ENCODE assay signal across 23 mouse cellular contexts in the genomic region with DNA sequence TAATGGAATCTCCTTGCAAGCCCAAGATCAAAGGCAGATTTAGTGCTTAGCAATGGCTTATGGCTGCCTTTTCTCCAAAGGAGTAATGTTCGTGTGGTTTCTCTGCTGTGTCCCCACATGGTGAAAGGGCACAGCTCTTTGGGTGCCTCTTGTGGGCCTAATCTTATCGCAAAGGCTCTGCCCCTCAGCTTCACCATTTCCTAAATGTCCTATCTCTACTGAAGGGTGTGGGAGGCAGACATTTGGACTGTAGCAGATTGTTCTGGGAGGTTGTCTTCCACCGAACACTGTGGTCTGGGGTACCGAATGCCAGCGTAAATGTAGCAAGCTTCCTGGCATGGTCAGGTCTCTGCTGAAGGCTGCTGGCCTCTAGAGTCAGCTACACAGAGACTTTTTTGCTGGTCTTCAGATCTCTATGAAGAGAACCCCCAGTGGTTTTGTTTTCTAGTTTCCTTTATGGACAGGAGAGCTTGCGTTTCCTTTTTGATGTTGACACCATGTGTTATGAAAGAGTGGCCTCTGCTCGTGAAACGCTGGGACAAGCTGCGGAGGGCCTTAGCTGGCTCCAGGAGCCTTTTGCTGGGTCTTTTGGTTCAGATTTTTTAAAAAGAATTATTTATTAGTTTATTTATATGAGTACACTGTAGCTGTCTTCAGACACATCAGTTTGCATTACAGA. TPM values are rescaled to one million over a fixed set of nuclear protein-coding genes. Genes with fewer than 3 reads are reported as not detected.
DNase-seq lines count a peak whose midpoint lies in the region; ATAC-seq lines count a peak whose summit lies in the region.
"Had no signal": no experiment of that assay in that cellular context is flagged by ENCODE, and none has a peak within 500 bp of the region (broad histone marks: within the 10 kb centered on the region; RNA-seq: fewer than 3 reads in every experiment).

No protein-coding gene starts in this region.

- H3K9ac ChIP-seq in heart, embryonic 13.5 days = 0 out of 2 replicates have a peak overlapping the region, but pooled peaks have one; percentile 24
- H3K9ac ChIP-seq in liver, embryonic 16.5 days (ENCODE audit: low read depth, low read length) = peak overlapping the region; percentile 16; the same call in 1 of the 2 replicates
- H3K9ac ChIP-seq in midbrain, embryonic 15.5 days = no peak overlapping the region
- H3K9ac ChIP-seq: kidney, embryonic 15.5 days; lung, embryonic 15.5 days had no signal

- H3K4me3 ChIP-seq in heart, embryonic 13.5 days = no peak overlapping the region
- H3K4me3 ChIP-seq in heart, embryonic 10.5 days = no peak overlapping the region
- peak overlapping the region; percentile 1; the same call in 1 of the 2 replicates for H3K4me3 ChIP-seq in liver, embryonic 16.5 days (ENCODE audit: low read depth, low read length)
- H3K4me3 ChIP-seq in midbrain, embryonic 15.5 days = no peak overlapping the region
- H3K4me3 ChIP-seq: kidney, embryonic 15.5 days; lung, embryonic 15.5 days had no signal

- ATAC-seq in heart, embryonic 13.5 days (ENCODE audit: extremely low read depth, insufficient number of reproducible peaks, low FRiP score, low TSS enrichment) = no peak
- ATAC-seq in granulocyte monocyte progenitor cell, adult 5-6 weeks (replicated peaks; ENCODE audit: poor library complexity, severe bottlenecking) = peak; percentile 67
- peak; percentile 76 for ATAC-seq in liver, embryonic 16.5 days (ENCODE audit: low read depth)
- ATAC-seq in cerebellum, adult (ENCODE audit: insufficient number of reproducible peaks, low FRiP score, low TSS enrichment) = no peak
- no peak for ATAC-seq in midbrain, embryonic 15.5 days (replicated peaks)
- ATAC-seq: forebrain, embryonic 14.5 days; intestine, embryonic 16.5 days had no signal

- H3K4me1 ChIP-seq in heart, embryonic 13.5 days = peaks cover 51% of the 10 kb centered on the region
- H3K4me1 ChIP-seq in heart, embryonic 10.5 days = peaks cover 54% of the 10 kb centered on the region
- peaks cover 51% of the 10 kb centered on the region for H3K4me1 ChIP-seq in liver, embryonic 16.5 days (ENCODE audit: control insufficient read depth, low read depth, low read length)
- H3K4me1 ChIP-seq in midbrain, embryonic 15.5 days = no peaks in the 10 kb centered on the region
- H3K4me1 ChIP-seq: kidney, embryonic 15.5 days; lung, embryonic 15.5 days had no signal

- no peak overlapping the region for H3K27ac ChIP-seq in heart, embryonic 13.5 days (replicated peaks)
- H3K27ac ChIP-seq in heart, embryonic 10.5 days = no peak overlapping the region
- H3K27ac ChIP-seq in liver, embryonic 16.5 days (ENCODE audit: low read length) = peak overlapping the region; percentile 53
- no peak overlapping the region for H3K27ac ChIP-seq in midbrain, embryonic 15.5 days
- H3K27ac ChIP-seq: kidney, embryonic 15.5 days; lung, embryonic 15.5 days; macrophage had no signal

- WGBS in heart, embryonic 13.5 days = 67% methylated on average over 9 of the region's 9 CpGs
- 70% methylated on average over 9 of the region's 9 CpGs for WGBS in heart, embryonic 10.5 days
- 20% methylated on average over 9 of the region's 9 CpGs for WGBS in liver, embryonic 16.5 days (ENCODE audit: insufficient replicate concordance)
- WGBS in midbrain, embryonic 15.5 days = 78% methylated on average over 9 of the region's 9 CpGs

- H3K4me2 ChIP-seq in heart, embryonic 13.5 days = no peak overlapping the region
- H3K4me2 ChIP-seq in liver, embryonic 16.5 days (ENCODE audit: low read depth, low read length) = peak overlapping the region; percentile 44
- H3K4me2 ChIP-seq in midbrain, embryonic 15.5 days = no peak overlapping the region
- H3K4me2 ChIP-seq: kidney, embryonic 15.5 days; lung, embryonic 15.5 days had no signal

- no peaks in the 10 kb centered on the region for H3K27me3 ChIP-seq in heart, embryonic 13.5 days (replicated peaks)
- no peaks in the 10 kb centered on the region for H3K27me3 ChIP-seq in heart, embryonic 10.5 days (ENCODE audit: insufficient read depth, poor library complexity, severe bottlenecking)
- no peaks in the 10 kb centered on the region for H3K27me3 ChIP-seq in liver, embryonic 16.5 days (ENCODE audit: control insufficient read depth, insufficient read depth, low read depth, low read length)
- H3K27me3 ChIP-seq in midbrain, embryonic 15.5 days (replicated peaks) = no peaks in the 10 kb centered on the region
- H3K27me3 ChIP-seq: kidney, embryonic 15.5 days; lung, embryonic 15.5 days had no signal

- DNase-seq in heart, embryonic 10.5 days (ENCODE audit: low spot score) = no peak
- no peak for DNase-seq in neural tube, embryonic 10.5 days (ENCODE audit: extremely low spot score, low spot score)
- DNase-seq: cerebellum, postnatal 10 days; heart, adult 11 months had no signal

- no peaks in the 10 kb centered on the region for H3K9me3 ChIP-seq in heart, embryonic 13.5 days
- no peaks in the 10 kb centered on the region for H3K9me3 ChIP-seq in heart, embryonic 10.5 days
- no peaks in the 10 kb centered on the region for H3K9me3 ChIP-seq in liver, embryonic 16.5 days (replicated peaks; ENCODE audit: control insufficient read depth, low read length)
- H3K9me3 ChIP-seq in midbrain, embryonic 15.5 days = no peaks in the 10 kb centered on the region
- H3K9me3 ChIP-seq: kidney, embryonic 15.5 days; lung, embryonic 15.5 days had no signal

- peaks cover 99% of the 10 kb centered on the region for H3K36me3 ChIP-seq in heart, embryonic 13.5 days
- peaks cover 99% of the 10 kb centered on the region for H3K36me3 ChIP-seq in heart, embryonic 10.5 days
- H3K36me3 ChIP-seq in liver, embryonic 16.5 days (ENCODE audit: control insufficient read depth, insufficient read depth) = peaks cover 66% of the 10 kb centered on the region
- H3K36me3 ChIP-seq in midbrain, embryonic 15.5 days (replicated peaks) = peaks cover 17% of the 10 kb centered on the region; the same call in 1 of the 2 replicates

RNA-seq across cellular contexts. Expression of a gene that starts 14.7 kb away (rescaled TPM):
- 81.5 and 87.5 TPM in 2 replicates for polyA plus RNA-seq in heart, embryonic 13.5 days (2015; fragmentation: Nextera tagmentation; extraction: Ambion mirVana)
- polyA plus RNA-seq in heart, embryonic 10.5 days (2016; fragmentation: Nextera tagmentation; extraction: Ambion mirVana) = 120 and 144 TPM in 2 replicates
- 277 and 291 TPM in 2 replicates for total RNA-seq in granulocyte monocyte progenitor cell, adult 5-6 weeks (2014; fragmentation: Nextera tagmentation)
- total RNA-seq in granulocyte monocyte progenitor cell, adult 5-6 weeks (2017) = 200 and 242 TPM in 2 replicates
- polyA plus RNA-seq in liver, embryonic 16.5 days (2015; fragmentation: Nextera tagmentation; extraction: Ambion mirVana) = 65.6 and 74.1 TPM in 2 replicates
- polyA plus RNA-seq in midbrain, embryonic 15.5 days (2015; fragmentation: Nextera tagmentation; extraction: Ambion mirVana) = 88.3 and 90.2 TPM in 2 replicates

RNA-seq across cellular contexts. Expression of a gene that starts 43.3 kb away (rescaled TPM):
- 0.13 TPM in 1 of 2 replicates, not detected in the other for polyA plus RNA-seq in heart, embryonic 13.5 days (2015; fragmentation: Nextera tagmentation; extraction: Ambion mirVana)
- polyA plus RNA-seq in heart, embryonic 10.5 days (2016; fragmentation: Nextera tagmentation; extraction: Ambion mirVana) = not detected in 2 replicates
- total RNA-seq in granulocyte monocyte progenitor cell, adult 5-6 weeks (2014; fragmentation: Nextera tagmentation) = not detected in 2 replicates
- total RNA-seq in granulocyte monocyte progenitor cell, adult 5-6 weeks (2017) = not detected in 2 replicates
- polyA plus RNA-seq in liver, embryonic 16.5 days (2015; fragmentation: Nextera tagmentation; extraction: Ambion mirVana) = 0.19 TPM in 1 of 2 replicates, not detected in the other
- not detected in 2 replicates for polyA plus RNA-seq in midbrain, embryonic 15.5 days (2015; fragmentation: Nextera tagmentation; extraction: Ambion mirVana)
- total RNA-seq: layer of hippocampus, adult 18-20 months; left cerebral cortex, adult 18-20 months had no signal
- polyA plus RNA-seq: C2C12; erythroblast, embryonic 14.5 days; forebrain, embryonic 14.5 days; hindbrain, embryonic 11.5 days; intestine, embryonic 16.5 days; kidney, embryonic 15.5 days; limb, embryonic 11.5 days; lung, embryonic 15.5 days; macrophage; neural tube, embryonic 14.5 days had no signal

RNA-seq across cellular contexts. Expression of a gene that starts 51.6 kb away (rescaled TPM):
- polyA plus RNA-seq in heart, embryonic 13.5 days (2015; fragmentation: Nextera tagmentation; extraction: Ambion mirVana) = not detected in 2 replicates
- polyA plus RNA-seq in heart, embryonic 10.5 days (2016; fragmentation: Nextera tagmentation; extraction: Ambion mirVana) = 0.10 TPM in 1 of 2 replicates, not detected in the other
- total RNA-seq in granulocyte monocyte progenitor cell, adult 5-6 weeks (2014; fragmentation: Nextera tagmentation) = not detected in 2 replicates
- total RNA-seq in granulocyte monocyte progenitor cell, adult 5-6 weeks (2017) = 0.04 TPM in 1 of 2 replicates, not detected in the other
- polyA plus RNA-seq in liver, embryonic 16.5 days (2015; fragmentation: Nextera tagmentation; extraction: Ambion mirVana) = not detected in 2 replicates
- polyA plus RNA-seq in midbrain, embryonic 15.5 days (2015; fragmentation: Nextera tagmentation; extraction: Ambion mirVana) = 0.03 TPM in 1 of 2 replicates, not detected in the other
- total RNA-seq: adrenal gland, postnatal 36 days; layer of hippocampus, adult 18-20 months; left cerebral cortex, adult 18-20 months had no signal
- polyA plus RNA-seq: C2C12; erythroblast, embryonic 14.5 days; heart, postnatal 0 days; hindbrain, embryonic 11.5 days; intestine, embryonic 16.5 days; kidney, embryonic 15.5 days; limb, embryonic 11.5 days; lung, embryonic 15.5 days; macrophage; neural tube, embryonic 14.5 days had no signal

Comparison
In these comparisons a context has a peak if more than half of its experiments do, and no peak if none do; other contexts are left out.
1. ATAC-seq: peak in granulocyte monocyte progenitor cell, adult 5-6 weeks (single experiment) and liver, embryonic 16.5 days (single experiment); none in heart, embryonic 13.5 days (single experiment), cerebellum, adult (single experiment) and midbrain, embryonic 15.5 days (single experiment).